Mouse (Mus musculus): ENCODE results near the gene Arhgap32. TPM values are rescaled to one million over a fixed set of nuclear protein-coding genes. Genes with fewer than 3 reads are reported as not detected.

Arhgap32 gene
- polyA plus RNA-seq, 1 experiment from 2014 or later = 7.3 TPM

DNA sequence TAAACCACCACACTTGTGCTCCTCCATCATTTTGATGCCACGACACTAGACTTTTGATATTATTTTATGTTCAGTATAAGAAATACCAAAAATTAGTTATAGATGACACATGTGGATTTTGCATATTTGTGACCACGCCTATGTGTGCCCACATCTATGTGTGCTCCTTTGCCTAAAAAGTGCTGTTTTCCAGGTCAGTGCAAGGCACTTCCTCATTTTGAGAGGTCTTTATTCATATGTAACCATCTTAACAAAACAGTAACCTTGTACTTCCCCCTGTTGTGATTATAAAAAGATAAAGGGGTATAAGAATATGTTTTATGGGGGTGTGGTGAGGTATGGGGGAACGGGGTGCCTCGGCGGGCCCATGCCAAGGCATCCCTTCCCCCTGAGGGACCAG is 22.7 kb downstream of the Arhgap32 start:
- Histone ChIP-seq H3K4me3 (no peak overlapping the region), H3K36me3 (no peaks in the 10 kb centered on the region), H3K27me3 (no peaks in the 10 kb centered on the region), H3K9ac (no peak overlapping the region), H3K27ac (no peak overlapping the region), H3K9me3 (no peaks in the 10 kb centered on the region), H3K4me2 (no peak overlapping the region), H3K4me1 (0 out of 2 replicates have a peak, but pooled peaks cover 4% of the 10 kb centered on the region)
- WGBS = 90% methylated on average over 5 of the region's 5 CpGs
- ATAC-seq (ENCODE audit: insufficient number of reproducible peaks, insufficient read depth, low FRiP score, low TSS enrichment, low read depth) = no peak

DNA sequence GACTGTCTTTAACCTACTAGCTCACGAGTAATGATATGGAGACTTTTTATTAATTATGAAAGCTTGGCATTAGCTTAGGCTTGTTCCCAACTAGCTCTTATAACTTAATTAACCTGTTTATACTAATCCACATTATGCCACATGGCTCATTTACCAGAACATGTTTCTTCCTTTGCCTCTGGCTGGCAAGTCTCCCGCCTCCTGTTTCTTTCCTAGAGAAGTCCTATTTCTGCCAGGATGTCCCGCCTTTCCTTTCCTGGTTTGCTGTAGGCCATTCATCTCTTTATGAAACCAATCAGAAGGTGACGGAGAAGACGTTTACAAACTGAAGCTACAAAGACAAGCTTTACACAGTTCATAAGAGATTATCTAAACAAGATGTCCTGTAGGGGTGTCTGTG is 23.7 kb downstream of the Arhgap32 start:
- H3K4me2 ChIP-seq = no peak overlapping the region

DNA sequence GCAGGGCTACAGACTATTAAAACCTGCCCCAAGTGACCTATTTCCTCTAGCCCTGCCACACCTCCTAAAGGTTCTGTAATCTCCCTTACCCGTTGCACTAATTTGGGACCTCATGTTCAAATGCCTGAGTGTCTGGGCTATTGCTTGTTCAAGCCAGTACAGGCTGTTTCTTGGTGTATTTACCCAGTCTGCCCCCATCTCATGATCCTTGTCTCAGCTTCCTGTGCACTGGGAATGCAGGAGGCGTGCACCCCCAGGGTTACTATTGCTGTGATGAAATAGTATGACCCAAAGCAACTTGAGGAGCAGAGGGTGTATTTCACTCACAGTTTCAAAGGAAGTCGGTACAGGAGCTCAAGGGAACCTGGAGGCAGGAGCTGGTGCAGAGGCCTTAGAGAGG is 26.9 kb downstream of the Arhgap32 start:
- no peaks in the 10 kb centered on the region for H3K36me3 ChIP-seq
- 50% methylated on average over 3 of the region's 3 CpGs for WGBS
- ATAC-seq (ENCODE audit: insufficient number of reproducible peaks, insufficient read depth, low FRiP score, low TSS enrichment, low read depth) = no peak

More for the DNA sequence above, 23.7 kb downstream of the Arhgap32 start:
- ATAC-seq (ENCODE audit: insufficient number of reproducible peaks, insufficient read depth, low FRiP score, low TSS enrichment, low read depth) = no peak
- Histone ChIP-seq H3K4me1 (0 out of 2 replicates have a peak, but pooled peaks cover 4% of the 10 kb centered on the region), H3K27ac (no peak overlapping the region), H3K9ac (no peak overlapping the region), H3K27me3 (no peaks in the 10 kb centered on the region), H3K36me3 (no peaks in the 10 kb centered on the region), H3K9me3 (no peaks in the 10 kb centered on the region), H3K4me3 (no peak overlapping the region)
- WGBS = 82% methylated on average over 5 of the region's 5 CpGs

DNA sequence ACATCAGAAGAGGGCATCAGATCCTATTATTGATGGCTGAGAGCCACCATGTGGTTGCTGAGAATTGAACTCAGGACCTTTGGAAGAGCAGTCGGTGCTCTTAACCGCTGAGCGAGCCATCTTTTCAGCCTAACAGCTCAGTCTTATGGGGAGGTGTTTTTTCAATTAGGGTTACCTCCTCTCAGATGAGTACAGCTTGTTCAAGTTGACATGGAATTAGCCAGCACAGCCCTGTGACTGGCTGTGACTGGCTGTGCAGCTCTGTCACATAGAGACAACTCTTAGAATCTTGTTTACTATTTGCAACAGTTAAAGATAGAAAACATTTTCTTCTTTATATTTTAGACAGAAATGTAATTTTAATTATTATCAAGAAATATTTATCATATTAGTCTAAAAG is 27.5 kb downstream of the Arhgap32 start:
- Histone ChIP-seq H3K4me3 (no peak overlapping the region), H3K9me3 (no peaks in the 10 kb centered on the region), H3K4me2 (no peak overlapping the region), H3K9ac (no peak overlapping the region), H3K4me1 (0 out of 2 replicates have a peak, but pooled peaks cover 4% of the 10 kb centered on the region), H3K27me3 (no peaks in the 10 kb centered on the region), H3K27ac (no peak overlapping the region), H3K36me3 (no peaks in the 10 kb centered on the region)
- ATAC-seq (ENCODE audit: insufficient number of reproducible peaks, insufficient read depth, low FRiP score, low TSS enrichment, low read depth) = no peak
- WGBS = 79% methylated on average over 3 of the region's 3 CpGs

More for the DNA sequence above, 26.9 kb downstream of the Arhgap32 start:
- no peak overlapping the region for H3K9ac ChIP-seq
- H3K4me1 ChIP-seq = 0 out of 2 replicates have a peak, but pooled peaks cover 4% of the 10 kb centered on the region
- no peak overlapping the region for H3K4me3 ChIP-seq
- no peak overlapping the region for H3K4me2 ChIP-seq
- H3K9me3 ChIP-seq = no peaks in the 10 kb centered on the region
- H3K27ac ChIP-seq = no peak overlapping the region
- H3K27me3 ChIP-seq = no peaks in the 10 kb centered on the region

DNA sequence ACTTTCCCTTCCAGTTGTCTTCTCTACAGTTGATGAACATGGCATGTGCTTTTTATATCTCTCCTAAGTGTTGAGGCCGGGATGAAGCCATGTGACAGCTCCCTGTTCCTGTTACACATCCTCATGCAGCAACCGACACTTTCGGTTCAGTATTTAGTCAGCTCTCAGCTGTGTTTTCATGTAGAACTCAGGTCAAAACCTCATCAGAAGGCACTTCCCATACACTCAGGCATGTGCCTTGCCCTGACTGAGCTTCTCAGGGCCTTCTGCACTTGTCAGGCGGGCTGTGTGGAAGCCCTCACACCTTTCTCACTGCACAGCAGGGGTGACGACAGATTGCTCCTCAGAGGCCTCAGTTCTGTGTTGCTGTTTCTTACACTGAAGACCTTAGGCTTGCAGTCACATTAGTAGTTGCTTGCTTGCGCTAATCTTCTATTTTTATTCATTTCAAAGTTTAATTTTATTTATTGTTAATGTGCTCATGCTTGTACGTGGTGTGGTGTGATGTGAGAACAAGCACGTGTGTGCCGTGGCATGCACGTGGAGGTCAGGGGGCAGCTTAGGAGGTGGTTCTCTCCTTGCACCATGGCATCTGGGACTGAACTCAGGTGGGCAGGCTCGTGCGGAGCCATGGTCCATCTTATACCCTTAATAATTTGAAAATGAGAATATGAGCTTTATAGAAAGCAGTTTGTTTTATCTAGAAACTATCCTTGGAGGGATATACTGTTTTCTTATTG is 30.5 kb downstream of the Arhgap32 start:
- H3K4me1 ChIP-seq = 0 out of 2 replicates have a peak, but pooled peaks cover 4% of the 10 kb centered on the region
- no peak overlapping the region for H3K27ac ChIP-seq
- 0 out of 2 replicates have a peak, but pooled peaks cover 3% of the 10 kb centered on the region for H3K36me3 ChIP-seq
- no peaks in the 10 kb centered on the region for H3K9me3 ChIP-seq
- no peak overlapping the region for H3K9ac ChIP-seq
- WGBS = 75% methylated on average over 12 of the region's 12 CpGs
- ATAC-seq (ENCODE audit: insufficient number of reproducible peaks, insufficient read depth, low FRiP score, low TSS enrichment, low read depth) = no peak
- H3K27me3 ChIP-seq = no peaks in the 10 kb centered on the region
- no peak overlapping the region for H3K4me3 ChIP-seq
- H3K4me2 ChIP-seq = no peak overlapping the region

DNA sequence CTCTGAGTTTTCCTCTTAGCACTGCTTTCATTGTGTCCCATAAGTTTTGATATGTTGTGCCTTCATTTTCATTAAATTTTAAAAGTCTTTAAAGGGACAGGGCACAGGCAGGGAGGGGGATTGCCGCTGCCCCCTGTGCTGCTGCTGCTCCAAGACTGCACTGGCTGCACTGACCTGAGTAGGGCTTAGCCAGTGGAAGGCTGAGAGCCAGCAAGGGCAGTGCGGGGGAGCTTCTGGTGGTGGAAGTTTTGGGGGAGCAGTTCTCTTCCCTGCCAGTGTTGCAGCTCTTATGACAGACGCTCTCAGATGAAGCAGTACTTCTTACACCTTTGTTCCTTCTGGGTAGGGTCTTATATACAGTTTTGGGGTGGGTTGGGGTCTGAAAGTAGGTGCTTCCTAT is 33.3 kb downstream of the Arhgap32 start:
- ATAC-seq (ENCODE audit: insufficient number of reproducible peaks, insufficient read depth, low FRiP score, low TSS enrichment, low read depth) = no peak
- Histone ChIP-seq H3K4me1 (no peaks in the 10 kb centered on the region), H3K9ac (no peak overlapping the region), H3K9me3 (no peaks in the 10 kb centered on the region), H3K4me2 (no peak overlapping the region), H3K4me3 (no peak overlapping the region), H3K27ac (no peak overlapping the region), H3K36me3 (0 out of 2 replicates have a peak, but pooled peaks cover 3% of the 10 kb centered on the region), H3K27me3 (no peaks in the 10 kb centered on the region)
- 81% methylated on average over 3 of the region's 3 CpGs for WGBS

DNA sequence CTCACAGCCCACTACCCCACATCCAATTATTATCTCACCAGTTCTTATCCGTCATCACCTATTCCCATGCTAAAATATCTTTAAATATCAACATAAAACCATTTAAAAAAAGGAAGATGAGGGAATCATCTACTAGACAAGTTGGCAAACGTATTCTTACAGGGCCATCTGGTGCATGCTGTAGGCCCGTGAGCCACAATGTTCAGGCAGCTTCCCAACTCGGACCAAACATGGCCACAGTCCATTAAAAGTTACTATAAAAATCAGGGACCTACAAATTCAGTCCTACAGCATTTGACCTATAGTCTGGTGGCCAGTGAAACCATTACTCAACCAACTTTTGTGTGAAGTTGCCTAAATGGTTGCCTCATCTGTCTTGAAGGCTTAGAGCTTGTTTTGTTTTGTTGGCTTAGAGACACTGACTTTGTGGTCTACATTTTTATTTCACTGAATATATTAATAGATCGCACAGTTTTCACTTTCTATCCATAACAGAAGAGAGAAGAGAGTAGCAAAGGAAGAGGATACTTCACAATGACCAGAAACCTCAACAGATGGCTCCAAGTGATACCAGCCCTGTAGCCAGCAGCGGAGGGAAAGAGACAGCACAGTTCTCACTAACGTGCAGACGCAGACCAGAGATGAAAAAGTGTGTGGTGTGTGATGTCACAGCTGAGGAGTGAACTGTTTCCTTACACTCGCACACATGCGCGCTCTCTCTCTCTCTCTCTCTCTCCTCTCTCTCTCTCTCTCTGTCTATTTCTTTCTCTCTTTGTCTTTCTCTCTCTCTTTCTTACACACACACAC is 34.1 kb downstream of the Arhgap32 start:
- Histone ChIP-seq H3K27ac (no peak overlapping the region), H3K9me3 (no peaks in the 10 kb centered on the region), H3K9ac (no peak overlapping the region), H3K36me3 (0 out of 2 replicates have a peak, but pooled peaks cover 3% of the 10 kb centered on the region), H3K27me3 (no peaks in the 10 kb centered on the region), H3K4me3 (no peak overlapping the region), H3K4me1 (no peaks in the 10 kb centered on the region), H3K4me2 (no peak overlapping the region)
- ATAC-seq (ENCODE audit: insufficient number of reproducible peaks, insufficient read depth, low FRiP score, low TSS enrichment, low read depth) = no peak
- 91% methylated on average over 11 of the region's 11 CpGs for WGBS

DNA sequence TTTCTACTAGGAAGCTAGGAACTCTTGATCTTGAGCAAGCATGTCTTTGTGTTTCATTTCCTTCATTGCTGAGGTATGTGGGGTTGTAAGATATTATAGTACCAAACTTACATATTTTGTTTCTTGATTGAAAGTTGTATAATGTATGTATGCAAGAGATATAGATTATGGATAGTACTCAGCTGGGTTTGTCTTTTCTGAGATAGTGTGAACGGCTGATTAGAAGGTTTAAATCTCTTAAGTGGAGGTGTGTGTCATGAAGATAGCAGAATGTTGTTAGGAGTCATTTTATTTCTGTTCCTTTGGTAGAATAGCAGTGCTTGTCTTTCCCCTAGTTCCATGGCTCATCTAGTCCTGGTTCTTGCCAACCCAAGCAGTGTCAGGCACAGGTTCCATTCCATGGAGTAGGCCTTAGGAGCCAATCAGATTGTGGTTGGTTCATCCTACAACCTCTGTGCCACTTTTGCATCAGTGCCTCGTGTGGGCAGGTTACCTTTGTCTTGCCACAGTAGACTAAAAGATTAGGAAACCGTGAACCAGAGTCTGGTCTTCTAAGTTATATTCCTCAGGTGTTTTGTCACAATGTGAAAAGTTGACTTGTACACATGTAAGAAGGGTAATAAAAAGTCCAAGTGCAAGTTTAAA is 38.9 kb downstream of the Arhgap32 start:
- 82% methylated on average over 3 of the region's 3 CpGs for WGBS

DNA sequence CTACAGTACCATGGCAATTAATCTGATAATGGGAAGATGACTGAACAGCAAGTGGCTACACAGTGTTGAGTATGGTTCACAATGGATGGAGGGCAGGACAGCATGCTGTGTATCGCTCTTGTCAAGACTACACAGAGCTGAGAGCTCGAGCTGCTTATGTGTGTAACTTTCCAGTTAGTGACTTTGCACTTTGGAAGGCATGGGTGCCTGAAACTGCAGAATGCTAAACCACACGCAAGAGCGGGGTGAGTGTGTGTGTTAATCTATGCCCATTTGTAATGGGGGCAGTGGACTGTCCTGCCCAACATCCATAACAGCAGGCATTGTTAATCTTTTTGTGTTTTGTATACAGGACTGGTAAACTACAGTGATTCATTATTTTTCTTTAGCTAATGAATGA is 40.8 kb downstream of the Arhgap32 start:
- no peak overlapping the region for H3K4me2 ChIP-seq
- H3K36me3 ChIP-seq = no peaks in the 10 kb centered on the region
- no peaks in the 10 kb centered on the region for H3K4me1 ChIP-seq
- H3K27ac ChIP-seq = no peak overlapping the region
- no peak for ATAC-seq (ENCODE audit: insufficient number of reproducible peaks, insufficient read depth, low FRiP score, low TSS enrichment, low read depth)
- no peaks in the 10 kb centered on the region for H3K27me3 ChIP-seq
- no peak overlapping the region for H3K9ac ChIP-seq
- no peak overlapping the region for H3K4me3 ChIP-seq
- WGBS = 86% methylated on average over 4 of the region's 4 CpGs
- H3K9me3 ChIP-seq = no peaks in the 10 kb centered on the region

More for the DNA sequence above, 38.9 kb downstream of the Arhgap32 start:
- Histone ChIP-seq H3K27me3 (no peaks in the 10 kb centered on the region), H3K36me3 (0 out of 2 replicates have a peak, but pooled peaks cover 3% of the 10 kb centered on the region), H3K4me2 (no peak overlapping the region), H3K9ac (no peak overlapping the region), H3K4me3 (no peak overlapping the region), H3K4me1 (no peaks in the 10 kb centered on the region), H3K27ac (no peak overlapping the region), H3K9me3 (no peaks in the 10 kb centered on the region)
- no peak for ATAC-seq (ENCODE audit: insufficient number of reproducible peaks, insufficient read depth, low FRiP score, low TSS enrichment, low read depth)

DNA sequence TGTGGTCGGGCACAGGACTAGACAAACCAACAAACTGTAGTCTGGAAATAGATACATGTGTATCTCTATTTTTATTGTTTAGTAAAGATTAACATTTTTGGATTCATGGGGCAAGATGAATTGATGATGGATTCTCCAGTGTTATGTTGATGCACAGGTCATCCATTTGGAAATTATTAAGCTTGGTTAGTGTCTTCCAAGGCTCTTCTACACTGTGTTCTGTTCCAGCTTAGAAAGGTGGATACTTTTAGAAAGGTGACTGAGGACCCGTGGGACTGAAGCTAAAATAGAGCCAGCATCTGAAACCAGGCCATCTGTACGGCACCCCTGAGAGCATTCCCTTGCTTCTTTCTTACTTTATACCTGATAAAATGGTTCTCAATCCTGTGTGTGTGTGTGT is 41.3 kb downstream of the Arhgap32 start:
- no peak for ATAC-seq (ENCODE audit: insufficient number of reproducible peaks, insufficient read depth, low FRiP score, low TSS enrichment, low read depth)
- 71% methylated on average over 3 of the region's 3 CpGs for whole genome bisulfite sequencing
- no peak overlapping the region for H3K4me3 ChIP-seq

DNA sequence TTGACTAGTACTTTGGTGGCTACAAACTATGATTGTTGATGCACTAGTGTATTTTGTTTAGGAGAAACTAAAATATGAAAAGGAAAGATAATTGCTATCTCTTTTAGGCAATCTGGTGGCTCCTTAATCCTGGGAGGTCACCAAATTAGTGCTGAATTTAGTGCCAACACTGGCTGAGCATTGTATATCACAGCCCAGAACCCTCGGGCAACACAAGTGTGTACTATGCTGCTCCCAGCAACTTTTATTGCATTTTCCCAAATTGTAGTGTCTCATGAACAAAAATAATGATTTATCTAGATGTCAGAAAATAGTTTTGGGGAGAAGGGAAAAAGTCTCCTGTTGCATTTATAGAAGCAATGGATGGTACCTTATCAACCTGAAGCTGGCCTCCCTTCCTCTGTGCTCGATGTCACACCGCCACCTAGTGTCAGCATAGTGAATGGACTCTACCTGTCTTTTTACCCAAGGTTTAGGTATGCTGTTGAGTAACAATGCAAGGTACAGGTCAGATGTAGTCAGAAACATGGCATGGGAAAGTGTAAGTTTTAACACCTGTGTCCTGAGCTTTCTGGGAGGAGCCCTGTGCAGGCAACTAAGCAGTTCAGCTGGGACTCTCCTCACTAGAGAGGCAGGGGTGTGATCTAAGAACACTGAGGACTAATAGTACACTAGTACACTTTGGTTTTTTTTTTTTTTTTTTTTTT is 43.1 kb downstream of the Arhgap32 start:
- Histone ChIP-seq H3K4me2 (no peak overlapping the region), H3K9ac (no peak overlapping the region), H3K4me3 (no peak overlapping the region), H3K9me3 (no peaks in the 10 kb centered on the region), H3K4me1 (no peaks in the 10 kb centered on the region), H3K27me3 (no peaks in the 10 kb centered on the region), H3K27ac (no peak overlapping the region), H3K36me3 (no peaks in the 10 kb centered on the region)
- 28% methylated on average over 3 of the region's 3 CpGs for WGBS
- no peak for ATAC-seq (ENCODE audit: insufficient number of reproducible peaks, insufficient read depth, low FRiP score, low TSS enrichment, low read depth)

More for the DNA sequence above, 41.3 kb downstream of the Arhgap32 start:
- no peak overlapping the region for H3K4me2 ChIP-seq
- no peaks in the 10 kb centered on the region for H3K36me3 ChIP-seq
- no peaks in the 10 kb centered on the region for H3K27me3 ChIP-seq
- H3K9me3 ChIP-seq = no peaks in the 10 kb centered on the region
- H3K9ac ChIP-seq = no peak overlapping the region
- no peaks in the 10 kb centered on the region for H3K4me1 ChIP-seq
- no peak overlapping the region for H3K27ac ChIP-seq

All from embryonic facial prominence, embryonic 13.5 days (tissue).